Mouse (Mus musculus): ENCODE data around the gene Polr2l. TPM values are rescaled to one million over a fixed set of nuclear protein-coding genes. Genes with fewer than 3 reads are reported as not detected.

Polr2l gene
- polyA plus RNA-seq, 1 experiment from 2014 or later: 75.8 TPM

- H3K27ac ChIP-seq (ENCODE audit: low read depth, low read length): peak overlapping the region; percentile 83
- ATAC-seq: peak; percentile 58
- WGBS: under 1% methylated on average over 74 of the region's 81 CpGs
- peaks cover 5% of the 10 kb centered on the region; the same call in 1 of the 2 replicates for H3K27me3 ChIP-seq (replicated peaks; ENCODE audit: control insufficient read depth, insufficient read depth, low read length)
- H3K9ac ChIP-seq (ENCODE audit: low read depth, low read length): peak overlapping the region; percentile 80
- peak overlapping the region; percentile 87 for H3K4me2 ChIP-seq (ENCODE audit: low read length)
- peaks cover 37% of the 10 kb centered on the region for H3K4me1 ChIP-seq (ENCODE audit: control insufficient read depth, insufficient read depth, low read depth, low read length)
- no peaks in the 10 kb centered on the region for H3K36me3 ChIP-seq (ENCODE audit: control insufficient read depth, insufficient read depth, low read length)
- peak overlapping the region; percentile 73 for H3K4me3 ChIP-seq (ENCODE audit: low read length)
- H3K9me3 ChIP-seq (ENCODE audit: control insufficient read depth, low read length): no peaks in the 10 kb centered on the region
Observed at GRCm38 (mm10) chr7:141481498-141482401, 6.8 kb upstream of the Polr2l start.

GRCm38 (mm10) chr7:141480842-141481497 is 6.0 kb upstream of the Polr2l start:
- Histone ChIP-seq H3K36me3 (ENCODE audit: control insufficient read depth, insufficient read depth, low read length) (no peaks in the 10 kb centered on the region), H3K4me2 (ENCODE audit: low read length) (peak overlapping the region; percentile 87), H3K4me1 (ENCODE audit: control insufficient read depth, insufficient read depth, low read depth, low read length) (peaks cover 42% of the 10 kb centered on the region), H3K9me3 (ENCODE audit: control insufficient read depth, low read length) (no peaks in the 10 kb centered on the region), H3K27me3 (replicated peaks; ENCODE audit: control insufficient read depth, insufficient read depth, low read length) (peaks cover 5% of the 10 kb centered on the region; the same call in 1 of the 2 replicates), H3K9ac (ENCODE audit: low read depth, low read length) (peak overlapping the region; percentile 80), H3K4me3 (ENCODE audit: low read length) (peak overlapping the region; percentile 73), H3K27ac (ENCODE audit: low read depth, low read length) (peak overlapping the region; percentile 83)
- WGBS: 10% methylated on average over 10 of the region's 10 CpGs
- ATAC-seq: peak; percentile 38

GRCm38 (mm10) chr7:141478270-141478748 is 3.4 kb upstream of the Polr2l start:
- no peak overlapping the region for H3K4me2 ChIP-seq (ENCODE audit: low read length)
- 77% methylated on average over 5 of the region's 5 CpGs for WGBS
- no peak overlapping the region; the same call in 1 of the 2 replicates for H3K9ac ChIP-seq (ENCODE audit: low read depth, low read length)
- H3K27ac ChIP-seq (ENCODE audit: low read depth, low read length): no peak overlapping the region
- no peak overlapping the region for H3K4me3 ChIP-seq (ENCODE audit: low read length)
- ATAC-seq: no peak
- no peaks in the 10 kb centered on the region for H3K36me3 ChIP-seq (ENCODE audit: control insufficient read depth, insufficient read depth, low read length)
- H3K9me3 ChIP-seq (ENCODE audit: control insufficient read depth, low read length): no peaks in the 10 kb centered on the region
- peaks cover 46% of the 10 kb centered on the region for H3K4me1 ChIP-seq (ENCODE audit: control insufficient read depth, insufficient read depth, low read depth, low read length)
- peaks cover 5% of the 10 kb centered on the region; the same call in 1 of the 2 replicates for H3K27me3 ChIP-seq (replicated peaks; ENCODE audit: control insufficient read depth, insufficient read depth, low read length)

- no peak overlapping the region for H3K4me2 ChIP-seq (ENCODE audit: low read length)
- WGBS: 80% methylated on average over 4 of the region's 4 CpGs
Observed at GRCm38 (mm10) chr7:141477578-141478269, 2.8 kb upstream of the Polr2l start.

GRCm38 (mm10) chr7:141476981-141477370 is 2.0 kb upstream of the Polr2l start:
- Histone ChIP-seq H3K9ac (ENCODE audit: low read depth, low read length) (no peak overlapping the region), H3K27me3 (replicated peaks; ENCODE audit: control insufficient read depth, insufficient read depth, low read length) (peaks cover 5% of the 10 kb centered on the region; the same call in 1 of the 2 replicates), H3K4me3 (ENCODE audit: low read length) (peak overlapping the region; percentile 18; the same call in 1 of the 2 replicates), H3K4me2 (ENCODE audit: low read length) (peak overlapping the region; percentile 95), H3K9me3 (ENCODE audit: control insufficient read depth, low read length) (no peaks in the 10 kb centered on the region), H3K4me1 (ENCODE audit: control insufficient read depth, insufficient read depth, low read depth, low read length) (peaks cover 37% of the 10 kb centered on the region), H3K27ac (ENCODE audit: low read depth, low read length) (peak overlapping the region; percentile 59), H3K36me3 (ENCODE audit: control insufficient read depth, insufficient read depth, low read length) (peaks cover 8% of the 10 kb centered on the region)
- ATAC-seq: no peak
- WGBS: 23% methylated on average over 7 of the region's 7 CpGs

More at GRCm38 (mm10) chr7:141477578-141478269, 2.8 kb upstream of the Polr2l start:
- Histone ChIP-seq H3K9ac (ENCODE audit: low read depth, low read length) (no peak overlapping the region), H3K4me3 (ENCODE audit: low read length) (no peak overlapping the region), H3K27me3 (replicated peaks; ENCODE audit: control insufficient read depth, insufficient read depth, low read length) (peaks cover 5% of the 10 kb centered on the region; the same call in 1 of the 2 replicates), H3K9me3 (ENCODE audit: control insufficient read depth, low read length) (no peaks in the 10 kb centered on the region), H3K27ac (ENCODE audit: low read depth, low read length) (no peak overlapping the region; the same call in 1 of the 2 replicates), H3K36me3 (ENCODE audit: control insufficient read depth, insufficient read depth, low read length) (peaks cover 1% of the 10 kb centered on the region; the same call in 1 of the 2 replicates), H3K4me1 (ENCODE audit: control insufficient read depth, insufficient read depth, low read depth, low read length) (peaks cover 41% of the 10 kb centered on the region)
- ATAC-seq: no peak

GRCm38 (mm10) chr7:141476226-141476980 is 1.5 kb upstream of the Polr2l start:
- no peak overlapping the region for H3K9ac ChIP-seq (ENCODE audit: low read depth, low read length)

GRCm38 (mm10) chr7:141475805-141476158 is 850 bp upstream of the Polr2l start:
- peak overlapping the region; percentile 95 for H3K4me2 ChIP-seq (ENCODE audit: low read length)
- no peaks in the 10 kb centered on the region for H3K9me3 ChIP-seq (ENCODE audit: control insufficient read depth, low read length)
- H3K9ac ChIP-seq (ENCODE audit: low read depth, low read length): peak overlapping the region; percentile 94
- ATAC-seq: no peak
- H3K4me3 ChIP-seq (ENCODE audit: low read length): peak overlapping the region; percentile 66
- peak overlapping the region; percentile 34; the same call in 1 of the 2 replicates for H3K27ac ChIP-seq (ENCODE audit: low read depth, low read length)
- WGBS: 3% methylated on average over 12 of the region's 12 CpGs
- H3K27me3 ChIP-seq (replicated peaks; ENCODE audit: control insufficient read depth, insufficient read depth, low read length): peaks cover 5% of the 10 kb centered on the region; the same call in 1 of the 2 replicates
- peaks cover 12% of the 10 kb centered on the region for H3K36me3 ChIP-seq (ENCODE audit: control insufficient read depth, insufficient read depth, low read length)
- peaks cover 26% of the 10 kb centered on the region for H3K4me1 ChIP-seq (ENCODE audit: control insufficient read depth, insufficient read depth, low read depth, low read length)

More at GRCm38 (mm10) chr7:141476226-141476980, 1.5 kb upstream of the Polr2l start:
- ATAC-seq: no peak
- H3K4me2 ChIP-seq (ENCODE audit: low read length): peak overlapping the region; percentile 95
- peaks cover 9% of the 10 kb centered on the region for H3K36me3 ChIP-seq (ENCODE audit: control insufficient read depth, insufficient read depth, low read length)
- 1% methylated on average over 10 of the region's 17 CpGs for WGBS
- H3K27me3 ChIP-seq (replicated peaks; ENCODE audit: control insufficient read depth, insufficient read depth, low read length): peaks cover 5% of the 10 kb centered on the region; the same call in 1 of the 2 replicates
- peak overlapping the region; percentile 66 for H3K4me3 ChIP-seq (ENCODE audit: low read length)
- H3K9me3 ChIP-seq (ENCODE audit: control insufficient read depth, low read length): no peaks in the 10 kb centered on the region
- peak overlapping the region; percentile 59 for H3K27ac ChIP-seq (ENCODE audit: low read depth, low read length)
- peaks cover 32% of the 10 kb centered on the region for H3K4me1 ChIP-seq (ENCODE audit: control insufficient read depth, insufficient read depth, low read depth, low read length)

- 11% methylated on average over 5 of the region's 5 CpGs for WGBS
- ATAC-seq: no peak
- peak overlapping the region; percentile 66 for H3K4me3 ChIP-seq (ENCODE audit: low read length)
- peaks cover 5% of the 10 kb centered on the region; the same call in 1 of the 2 replicates for H3K27me3 ChIP-seq (replicated peaks; ENCODE audit: control insufficient read depth, insufficient read depth, low read length)
- H3K9ac ChIP-seq (ENCODE audit: low read depth, low read length): peak overlapping the region; percentile 94
- peaks cover 35% of the 10 kb centered on the region for H3K4me1 ChIP-seq (ENCODE audit: control insufficient read depth, insufficient read depth, low read depth, low read length)
- H3K4me2 ChIP-seq (ENCODE audit: low read length): peak overlapping the region; percentile 95
- no peak overlapping the region; the same call in 1 of the 2 replicates for H3K27ac ChIP-seq (ENCODE audit: low read depth, low read length)
- H3K9me3 ChIP-seq (ENCODE audit: control insufficient read depth, low read length): no peaks in the 10 kb centered on the region
- peaks cover 21% of the 10 kb centered on the region for H3K36me3 ChIP-seq (ENCODE audit: control insufficient read depth, insufficient read depth, low read length)
Observed at GRCm38 (mm10) chr7:141474160-141474559, 772 bp downstream of the Polr2l start.

Data from hindbrain, embryonic 16.5 days (tissue).